Mouse (Mus musculus): Measurements from ENCODE around the gene Rhobtb1.

DNA sequence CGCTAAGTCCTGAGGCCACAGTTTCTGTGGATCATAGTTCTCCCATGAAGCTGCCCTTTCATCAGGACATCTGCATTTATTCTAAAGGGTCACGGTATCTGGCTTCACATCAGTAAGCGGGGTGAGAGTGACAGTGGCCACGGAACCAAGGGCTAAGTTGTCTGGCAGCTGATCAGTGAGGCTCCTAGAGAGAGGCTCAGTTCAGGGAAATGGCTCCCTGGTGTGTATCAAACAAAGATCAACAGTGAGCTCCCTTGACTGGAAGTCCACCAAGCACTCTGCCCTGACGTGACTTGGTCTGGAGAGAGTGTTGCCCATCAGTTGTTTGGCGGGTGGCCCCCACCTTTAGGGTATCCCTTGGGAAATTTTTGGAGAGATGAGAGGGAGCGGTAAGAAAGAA, 73.0 kb downstream of the Rhobtb1 start:
- TF ChIP-seq POLR2A (IDR thresholded peaks at IDR 0.05; ENCODE audit: borderline replicate concordance, extremely low read depth, low read depth, low read length) (no peak), CTCF (IDR thresholded peaks at IDR 0.05; ENCODE audit: insufficient read depth, low read length) (no peak)
